Mouse (Mus musculus) ovary, postnatal 14 days (tissue): ENCODE results near the gene Mrpl23.

ENCODE experiments used
- DNase-seq: peaks from one replicate; pipeline ENCODE4 v3.0.0; 2022; ENCODE audit warnings: low spot score

Mrpl23 gene

DNA sequence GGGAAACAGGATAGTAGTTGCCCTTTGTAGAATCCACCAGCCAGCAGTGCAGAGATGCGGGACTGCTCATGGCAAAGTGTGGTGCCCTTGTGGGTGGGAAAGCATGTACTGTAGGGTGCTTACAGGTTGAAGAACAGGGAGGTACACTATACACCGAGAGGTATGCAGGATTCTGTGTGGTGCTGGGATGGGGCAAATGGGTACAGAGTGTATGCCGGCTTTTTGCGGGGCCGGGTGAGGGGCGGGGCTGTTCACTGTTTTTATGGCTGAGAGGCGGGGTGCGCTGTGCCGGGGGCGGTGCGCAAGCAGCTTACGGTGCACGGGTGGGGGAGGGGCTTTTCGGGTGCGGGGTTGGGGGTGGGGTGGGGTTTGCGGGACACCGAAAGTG lies at the start of gene Mrpl23:
TSS of gene Mrpl23 (plus strand) at position 16 of the 388 bp plus-strand sequence.
- no peak for DNase-seq

GRCm38 (mm10) chr7:142483136-142483535 lies 49.4 kb upstream of the Mrpl23 start:
- no peak for DNase-seq

DNA sequence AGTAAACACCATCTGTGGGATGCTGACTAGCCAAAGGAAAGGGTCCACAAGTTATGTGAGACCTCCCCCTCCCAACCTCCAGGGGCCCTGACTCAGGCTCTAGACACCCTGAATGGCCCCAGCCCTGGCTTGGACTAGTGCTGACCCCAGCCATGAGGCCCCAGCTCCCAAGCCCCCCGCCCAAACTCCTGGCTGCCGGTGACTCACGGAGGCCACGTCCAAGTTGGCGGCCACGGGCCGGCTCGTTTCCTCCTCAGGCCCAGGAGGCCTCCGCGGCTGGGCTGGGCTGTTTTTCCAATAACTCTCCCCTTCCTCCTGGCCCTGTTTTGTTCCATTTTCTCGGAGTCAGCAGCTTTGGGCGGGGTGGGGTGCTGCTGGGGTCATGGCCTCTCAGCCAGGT lies 47.7 kb upstream of the Mrpl23 start:
- DNase-seq = no peak

DNA sequence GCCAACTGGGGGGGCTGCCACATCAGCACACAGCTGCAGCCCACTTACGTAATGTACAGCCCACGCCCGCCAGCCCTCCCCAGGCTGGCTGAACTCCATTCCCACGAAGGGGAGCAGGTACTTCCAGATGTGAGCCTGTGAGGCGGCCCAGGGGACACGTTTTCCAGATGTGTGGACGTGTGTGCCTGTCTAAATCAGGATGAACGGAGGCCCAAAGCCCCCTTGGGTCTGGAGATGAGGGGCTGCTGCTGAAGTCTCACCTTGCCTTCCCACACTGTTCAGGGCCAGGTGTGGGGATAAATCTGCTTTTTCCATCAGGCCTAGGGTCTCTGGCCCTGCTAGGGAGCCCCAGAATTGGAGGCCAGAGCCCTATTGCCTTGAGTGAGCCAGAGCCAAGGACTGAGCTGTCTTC lies 45.7 kb upstream of the Mrpl23 start:
- DNase-seq = no peak

DNA sequence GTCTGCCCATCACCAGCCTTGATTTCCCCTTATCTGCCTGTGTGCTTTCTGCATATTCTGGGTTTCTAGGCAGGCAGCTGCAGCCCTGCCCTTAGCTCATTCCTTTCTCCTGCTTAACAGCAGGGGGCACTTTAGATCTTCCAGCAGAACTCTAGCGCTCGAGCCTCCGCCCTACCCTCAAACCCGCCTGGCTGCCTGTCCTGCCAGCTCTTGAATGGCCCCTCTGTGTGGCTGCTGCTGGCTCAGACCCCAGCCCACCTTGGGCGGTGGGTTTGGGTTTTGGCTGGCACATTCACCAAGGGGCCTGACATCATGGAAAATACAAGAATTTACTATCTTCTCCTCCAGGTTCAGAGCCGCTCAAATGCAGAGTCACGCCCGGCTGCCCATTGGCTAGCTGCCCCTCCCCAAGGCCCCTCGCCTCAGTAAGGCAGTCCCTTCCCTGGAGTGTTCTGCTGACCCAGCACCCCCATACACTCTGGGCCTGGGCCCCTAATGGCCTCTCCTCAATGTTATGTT lies 45.1 kb upstream of the Mrpl23 start:
- no peak for DNase-seq

DNA sequence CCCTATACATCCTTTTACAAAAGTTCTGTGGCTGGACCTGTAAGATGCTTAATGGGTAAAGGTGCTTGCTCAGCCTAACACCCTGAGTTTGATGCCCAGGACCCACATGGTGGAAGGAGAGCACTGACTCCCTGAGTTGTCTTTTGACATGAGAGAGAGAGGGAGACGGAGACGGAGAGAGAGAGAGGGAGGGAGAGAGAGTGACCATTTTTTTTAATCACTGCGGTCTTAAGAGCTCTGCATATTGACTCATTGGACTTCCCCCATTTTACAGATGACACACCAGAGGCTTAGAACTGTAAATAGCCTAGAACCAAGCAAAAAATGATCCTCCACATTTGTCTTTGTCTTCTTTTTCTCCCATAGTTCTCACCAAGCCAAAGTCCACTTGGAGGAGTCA lies 44.4 kb upstream of the Mrpl23 start:
- no peak for DNase-seq

- no peak for DNase-seq
These were observed 39.0 kb upstream of the Mrpl23 start for GRCm38 (mm10) chr7:142493535-142493934.

DNA sequence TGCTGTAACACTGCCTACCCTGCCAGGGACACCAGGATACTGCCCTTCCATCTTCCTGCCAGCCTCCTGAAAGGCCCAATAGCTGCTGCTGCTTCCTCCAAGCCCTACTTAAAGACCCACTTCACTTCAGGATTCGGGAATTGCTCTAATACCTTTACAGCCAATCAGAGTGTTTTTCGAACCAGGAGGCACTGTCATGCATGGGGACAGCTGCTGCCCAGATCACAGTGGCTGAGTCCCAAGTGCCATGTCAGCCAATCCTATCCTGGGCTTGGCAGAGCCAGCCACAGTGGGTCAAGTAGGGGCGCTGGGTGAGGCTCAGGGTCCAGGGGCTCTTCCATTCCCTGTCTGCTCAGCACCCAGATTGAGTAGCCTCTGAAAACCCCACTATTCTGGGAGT lies 36.3 kb upstream of the Mrpl23 start:
- no peak for DNase-seq

- no peak for DNase-seq
These were observed 35.7 kb upstream of the Mrpl23 start for GRCm38 (mm10) chr7:142496800-142497199.

GRCm38 (mm10) chr7:142497775-142498174 lies 34.7 kb upstream of the Mrpl23 start:
- no peak for DNase-seq

GRCm38 (mm10) chr7:142498575-142498974 lies 33.9 kb upstream of the Mrpl23 start, which contains the start of gene Tnnt3:
Gene Tnnt3 (plus strand): TSS chr7:142498836.
- DNase-seq = no peak

DNA sequence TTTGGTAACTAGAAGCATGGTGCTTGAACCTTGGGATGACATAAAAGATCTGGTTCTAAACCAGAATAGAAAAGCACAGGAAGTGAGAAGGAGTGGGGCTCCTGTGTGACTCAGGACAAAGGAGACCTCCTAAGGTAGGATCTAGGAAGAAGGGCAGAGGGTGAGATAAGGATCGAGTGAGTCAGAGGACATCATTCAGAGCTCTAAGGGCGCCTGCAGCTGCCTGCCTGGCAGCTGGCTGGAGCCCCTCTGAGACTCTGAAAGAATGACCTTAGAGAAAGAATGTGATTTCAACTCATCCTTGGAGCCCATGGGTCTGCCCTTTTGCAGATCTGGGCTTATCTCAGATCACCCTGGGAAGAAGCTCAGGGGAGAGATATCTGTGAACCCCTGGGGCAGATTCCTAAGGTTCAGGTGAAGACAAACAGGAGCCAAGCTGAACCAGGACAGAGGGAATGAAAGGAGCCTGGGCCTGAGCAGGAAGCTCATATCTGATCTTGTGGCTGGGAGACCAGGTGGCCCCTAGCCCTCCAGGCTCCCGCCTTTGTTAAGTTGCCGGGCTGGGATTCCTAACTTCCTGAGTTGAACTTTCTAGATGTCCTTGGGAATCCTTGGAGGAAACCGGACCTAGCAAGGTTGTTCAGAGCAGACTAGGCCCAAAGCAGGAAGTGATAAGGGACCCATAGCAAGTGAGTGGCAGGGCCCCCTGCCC lies 33.3 kb upstream of the Mrpl23 start:
- no peak for DNase-seq

DNA sequence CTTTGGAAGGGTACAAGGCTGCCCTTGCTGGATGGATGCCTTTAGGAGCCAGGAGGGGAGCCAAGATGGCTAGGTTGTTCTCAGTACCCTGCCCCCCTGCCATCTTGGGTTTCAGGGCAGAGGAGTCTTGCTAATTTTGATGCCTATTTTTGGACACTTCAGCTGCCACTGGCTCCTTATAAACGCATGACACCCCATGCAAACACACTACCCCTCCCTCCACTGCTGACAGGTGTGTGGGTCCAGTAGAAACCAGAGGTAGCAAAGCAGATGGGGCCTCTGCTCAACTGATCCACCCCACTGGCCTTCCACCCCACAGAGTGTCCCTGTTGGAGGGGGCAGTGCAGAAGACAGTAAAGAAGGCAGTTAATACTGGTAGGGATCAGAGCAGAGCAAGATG lies 32.5 kb upstream of the Mrpl23 start:
- DNase-seq = no peak

DNA sequence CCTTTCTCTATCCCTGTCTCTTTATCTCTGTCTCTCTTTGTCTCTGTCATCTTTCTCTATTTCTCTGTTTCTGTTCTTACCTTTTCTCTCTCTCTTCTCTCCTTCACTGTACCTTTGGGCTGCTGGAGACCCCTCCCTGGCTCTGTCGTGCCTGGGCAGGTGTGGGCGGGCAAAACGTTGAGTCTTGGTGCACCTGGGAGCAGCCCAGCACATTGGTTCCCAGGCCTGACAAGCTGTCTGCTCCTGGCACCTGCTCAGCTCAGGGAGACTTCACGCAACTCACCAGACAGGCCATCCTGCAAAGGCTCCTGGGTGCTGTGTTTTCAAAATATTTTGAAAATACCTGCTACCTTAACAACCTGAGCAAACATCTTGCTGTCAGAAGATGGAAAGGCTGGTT lies 29.3 kb upstream of the Mrpl23 start:
- no peak for DNase-seq

- DNase-seq = no peak
These were observed 26.5 kb upstream of the Mrpl23 start for GRCm38 (mm10) chr7:142505942-142506341.

DNA sequence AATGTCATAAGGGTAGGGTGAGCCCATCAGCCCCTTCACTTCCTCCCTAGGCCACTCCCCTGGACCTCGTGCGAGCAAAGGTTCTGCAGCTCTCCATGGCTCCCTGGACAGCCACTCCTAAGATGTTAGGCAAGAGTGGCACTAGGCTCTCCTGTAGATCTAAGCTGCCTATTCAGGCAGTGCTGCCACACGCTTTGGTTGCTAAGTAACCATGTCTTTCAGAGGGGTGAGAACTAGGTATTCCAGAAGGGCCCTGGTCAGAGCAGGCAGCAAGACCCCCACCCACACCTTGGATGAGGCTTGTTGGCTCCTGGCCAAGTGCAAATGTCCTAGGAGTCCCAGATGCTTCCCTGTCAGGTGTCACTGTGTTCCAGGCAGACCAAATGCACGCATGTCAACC lies 26.0 kb upstream of the Mrpl23 start:
- DNase-seq = no peak

- DNase-seq = no peak
These were observed 25.0 kb upstream of the Mrpl23 start for GRCm38 (mm10) chr7:142507453-142507852.

- DNase-seq = no peak
These were observed 23.0 kb upstream of the Mrpl23 start for GRCm38 (mm10) chr7:142509518-142509917.

GRCm38 (mm10) chr7:142510021-142510777 lies 22.3 kb upstream of the Mrpl23 start:
- DNase-seq = no peak

- DNase-seq = no peak
These were observed 18.4 kb upstream of the Mrpl23 start for GRCm38 (mm10) chr7:142514048-142514447.

GRCm38 (mm10) chr7:142516221-142516978 lies 16.1 kb upstream of the Mrpl23 start:
- no peak for DNase-seq

DNA sequence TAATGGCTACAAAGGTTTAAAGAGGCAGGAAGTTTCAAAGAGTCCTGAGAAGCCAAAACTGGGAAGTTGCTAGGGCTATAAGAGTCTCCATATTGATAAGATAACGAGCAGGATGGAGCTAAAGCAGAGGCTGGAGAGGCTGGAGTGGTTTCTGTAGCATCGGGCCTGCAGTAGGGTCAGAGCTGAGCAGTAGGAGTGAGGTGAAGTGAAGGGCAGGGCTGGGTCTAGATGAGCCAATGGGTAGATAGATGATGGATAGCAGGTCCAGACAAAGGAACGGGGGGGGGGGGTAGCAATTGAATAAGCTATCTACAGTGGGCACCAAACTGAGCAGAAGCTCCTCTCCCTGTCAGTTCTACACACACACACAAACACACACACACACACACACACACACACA lies 15.0 kb upstream of the Mrpl23 start:
- DNase-seq = no peak

DNA sequence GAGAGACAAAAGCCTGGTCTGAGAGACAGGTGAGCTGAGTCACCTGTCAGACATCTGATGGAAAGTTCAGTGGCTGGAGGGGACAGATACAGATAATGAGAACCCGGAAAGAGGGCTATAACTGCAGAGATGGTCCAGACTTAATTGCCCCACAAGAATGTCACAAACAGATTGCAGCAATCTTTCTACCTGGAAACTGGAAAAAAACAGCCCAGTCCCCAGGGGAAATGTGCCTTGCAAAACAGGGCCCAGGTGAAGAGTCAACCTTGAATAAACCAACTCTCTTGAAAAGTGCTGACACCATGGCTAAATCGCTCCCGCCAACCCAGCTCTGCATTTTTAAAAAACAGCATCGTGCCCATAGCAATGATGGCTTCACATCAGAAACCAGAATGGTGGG lies 12.2 kb upstream of the Mrpl23 start:
- no peak for DNase-seq
